Mouse (Mus musculus): ENCODE measurements around the gene Gm13278.
"Not testable (repeated sequence)": the region's sequence is repeated elsewhere in the genome, so short reads cannot be mapped to it uniquely, and the experiment has no call there.

The Gm13278 gene

DNA sequence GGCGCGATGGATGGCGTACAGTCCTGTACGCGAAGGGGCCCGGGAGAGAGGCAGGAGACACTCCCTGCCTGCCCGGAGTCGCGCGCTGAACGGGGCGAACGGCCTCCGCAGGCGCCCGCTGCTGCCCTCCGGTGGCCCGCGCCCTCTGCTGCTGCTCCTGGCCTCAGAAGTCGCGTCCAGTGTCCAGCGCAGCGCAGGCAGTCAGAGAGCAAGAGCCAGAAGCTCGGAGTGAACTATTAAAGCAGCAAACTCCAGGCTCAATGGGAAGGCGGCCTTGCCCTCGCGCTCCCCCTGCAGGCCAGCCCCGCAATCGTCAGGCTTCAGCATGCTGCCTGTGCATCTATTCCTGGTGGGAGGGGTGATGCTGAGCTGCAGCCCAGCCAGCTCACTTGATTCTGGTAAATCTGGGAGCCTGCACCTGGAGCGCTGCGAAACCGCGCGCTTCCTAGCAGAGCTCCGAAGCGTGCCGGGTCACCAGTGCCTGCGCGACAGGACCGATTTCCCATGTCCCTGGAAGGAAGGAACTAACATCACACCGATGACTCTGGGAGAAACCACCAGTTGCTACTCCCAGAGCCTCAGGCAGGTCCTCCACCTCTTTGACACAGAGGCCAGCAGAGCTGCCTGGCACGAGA, 27.8 kb upstream of the Gm13278 start:
- H3K9me3 ChIP-seq (ENCODE audit: low read length); H3K27me3 ChIP-seq (ENCODE audit: insufficient read depth, low read length); H3K36me3 ChIP-seq (ENCODE audit: insufficient read depth, low read length); H3K4me3 ChIP-seq (replicated peaks; ENCODE audit: low read length); H3K4me1 ChIP-seq (replicated peaks; ENCODE audit: low read depth, low read length): not testable (repeated sequence)

DNA sequence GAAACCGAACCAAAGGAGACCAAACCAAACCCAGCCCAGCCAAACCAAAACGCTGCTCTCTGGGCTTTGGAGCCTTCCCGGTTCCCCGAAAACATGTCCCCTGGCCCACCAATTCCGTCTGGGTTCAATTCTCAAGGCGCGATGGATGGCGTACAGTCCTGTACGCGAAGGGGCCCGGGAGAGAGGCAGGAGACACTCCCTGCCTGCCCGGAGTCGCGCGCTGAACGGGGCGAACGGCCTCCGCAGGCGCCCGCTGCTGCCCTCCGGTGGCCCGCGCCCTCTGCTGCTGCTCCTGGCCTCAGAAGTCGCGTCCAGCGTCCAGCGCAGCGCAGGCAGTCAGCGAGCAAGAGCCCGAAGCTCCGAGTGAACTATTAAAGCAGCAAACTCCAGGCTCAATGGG, 17.8 kb upstream of the Gm13278 start, which contains the start of gene Gm13290:
Gene Gm13290, plus strand, starts transcription at position 301 of the 400 bp plus-strand sequence.
- H3K9me3 ChIP-seq (ENCODE audit: low read length); H3K36me3 ChIP-seq (ENCODE audit: insufficient read depth, low read length); H3K27me3 ChIP-seq (ENCODE audit: insufficient read depth, low read length); H3K4me1 ChIP-seq (replicated peaks; ENCODE audit: low read depth, low read length); H3K4me3 ChIP-seq (replicated peaks; ENCODE audit: low read length): not testable (repeated sequence)

DNA sequence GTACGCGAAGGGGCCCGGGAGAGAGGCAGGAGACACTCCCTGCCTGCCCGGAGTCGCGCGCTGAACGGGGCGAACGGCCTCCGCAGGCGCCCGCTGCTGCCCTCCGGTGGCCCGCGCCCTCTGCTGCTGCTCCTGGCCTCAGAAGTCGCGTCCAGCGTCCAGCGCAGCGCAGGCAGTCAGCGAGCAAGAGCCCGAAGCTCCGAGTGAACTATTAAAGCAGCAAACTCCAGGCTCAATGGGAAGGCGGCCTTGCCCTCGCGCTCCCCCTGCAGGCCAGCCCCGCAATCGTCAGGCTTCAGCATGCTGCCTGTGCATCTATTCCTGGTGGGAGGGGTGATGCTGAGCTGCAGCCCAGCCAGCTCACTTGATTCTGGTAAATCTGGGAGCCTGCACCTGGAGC, 14.7 kb upstream of the Gm13278 start, which contains the start of gene Gm13289:
Gene Gm13289, plus strand, starts transcription at position 301 of the 400 bp plus-strand sequence.
- not testable (repeated sequence) for H3K4me3 ChIP-seq (replicated peaks; ENCODE audit: low read length); H3K4me1 ChIP-seq (replicated peaks; ENCODE audit: low read depth, low read length)

DNA sequence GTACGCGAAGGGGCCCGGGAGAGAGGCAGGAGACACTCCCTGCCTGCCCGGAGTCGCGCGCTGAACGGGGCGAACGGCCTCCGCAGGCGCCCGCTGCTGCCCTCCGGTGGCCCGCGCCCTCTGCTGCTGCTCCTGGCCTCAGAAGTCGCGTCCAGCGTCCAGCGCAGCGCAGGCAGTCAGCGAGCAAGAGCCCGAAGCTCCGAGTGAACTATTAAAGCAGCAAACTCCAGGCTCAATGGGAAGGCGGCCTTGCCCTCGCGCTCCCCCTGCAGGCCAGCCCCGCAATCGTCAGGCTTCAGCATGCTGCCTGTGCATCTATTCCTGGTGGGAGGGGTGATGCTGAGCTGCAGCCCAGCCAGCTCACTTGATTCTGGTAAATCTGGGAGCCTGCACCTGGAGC, 11.8 kb upstream of the Gm13278 start, which contains the start of gene Gm13272:
Gene Gm13272, plus strand, starts transcription at position 301 of the 400 bp plus-strand sequence.
- H3K4me3 ChIP-seq (replicated peaks; ENCODE audit: low read length); H3K4me1 ChIP-seq (replicated peaks; ENCODE audit: low read depth, low read length); H3K27me3 ChIP-seq (ENCODE audit: insufficient read depth, low read length); H3K9me3 ChIP-seq (ENCODE audit: low read length); H3K36me3 ChIP-seq (ENCODE audit: insufficient read depth, low read length): not testable (repeated sequence)

More for the DNA sequence above, 14.7 kb upstream of the Gm13278 start, which contains the start of gene Gm13289:
- not testable (repeated sequence) for H3K27me3 ChIP-seq (ENCODE audit: insufficient read depth, low read length); H3K36me3 ChIP-seq (ENCODE audit: insufficient read depth, low read length); H3K9me3 ChIP-seq (ENCODE audit: low read length)

DNA sequence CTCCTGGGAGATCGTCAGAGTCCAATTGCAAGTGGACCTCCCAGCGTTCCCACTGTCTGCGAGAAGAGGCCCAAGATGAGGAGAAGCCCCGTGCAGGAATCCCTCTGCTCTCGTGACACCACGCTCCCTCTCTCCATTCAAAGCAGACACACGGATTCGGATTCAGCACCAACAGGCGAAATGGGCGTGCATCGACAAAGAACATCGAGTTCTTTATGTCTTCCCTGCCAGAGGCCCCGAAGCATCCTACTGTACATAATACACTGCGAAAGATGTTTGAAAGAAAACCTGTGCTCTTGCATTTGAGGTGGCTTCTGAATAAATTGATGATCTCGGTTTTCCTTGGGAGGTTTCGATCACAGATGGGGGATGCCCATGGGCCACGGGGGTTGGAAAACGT, 11.0 kb upstream of the Gm13278 start:
- not testable (repeated sequence) for H3K9me3 ChIP-seq (ENCODE audit: low read length); H3K4me1 ChIP-seq (replicated peaks; ENCODE audit: low read depth, low read length); H3K27me3 ChIP-seq (ENCODE audit: insufficient read depth, low read length); H3K36me3 ChIP-seq (ENCODE audit: insufficient read depth, low read length); H3K4me3 ChIP-seq (replicated peaks; ENCODE audit: low read length)

DNA sequence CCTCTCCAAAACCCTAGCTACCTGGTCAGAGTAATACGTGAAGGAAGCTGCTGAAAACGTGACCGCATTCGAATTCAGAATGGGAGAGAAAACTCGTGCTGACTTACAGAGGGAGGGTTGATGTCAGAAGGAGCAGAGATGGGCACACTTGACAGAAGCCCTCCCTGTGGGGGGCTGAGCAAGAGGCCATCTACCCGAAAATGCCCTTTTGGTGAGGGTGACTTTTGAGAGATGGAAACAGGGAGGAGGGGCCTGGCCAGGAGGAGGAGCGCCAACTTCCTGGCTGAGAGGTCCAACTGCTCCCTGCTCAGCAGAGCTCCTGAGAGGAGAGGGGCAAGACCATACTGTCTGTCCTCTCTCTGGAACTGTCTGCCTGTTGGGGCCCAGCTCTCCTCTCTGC, 9.5 kb upstream of the Gm13278 start, which contains the start of gene Ifnz:
Gene Ifnz, plus strand, starts transcription at position 301 of the 400 bp plus-strand sequence.
- H3K4me3 ChIP-seq (replicated peaks; ENCODE audit: low read length); H3K9me3 ChIP-seq (ENCODE audit: low read length); H3K4me1 ChIP-seq (replicated peaks; ENCODE audit: low read depth, low read length); H3K36me3 ChIP-seq (ENCODE audit: insufficient read depth, low read length); H3K27me3 ChIP-seq (ENCODE audit: insufficient read depth, low read length): not testable (repeated sequence)

DNA sequence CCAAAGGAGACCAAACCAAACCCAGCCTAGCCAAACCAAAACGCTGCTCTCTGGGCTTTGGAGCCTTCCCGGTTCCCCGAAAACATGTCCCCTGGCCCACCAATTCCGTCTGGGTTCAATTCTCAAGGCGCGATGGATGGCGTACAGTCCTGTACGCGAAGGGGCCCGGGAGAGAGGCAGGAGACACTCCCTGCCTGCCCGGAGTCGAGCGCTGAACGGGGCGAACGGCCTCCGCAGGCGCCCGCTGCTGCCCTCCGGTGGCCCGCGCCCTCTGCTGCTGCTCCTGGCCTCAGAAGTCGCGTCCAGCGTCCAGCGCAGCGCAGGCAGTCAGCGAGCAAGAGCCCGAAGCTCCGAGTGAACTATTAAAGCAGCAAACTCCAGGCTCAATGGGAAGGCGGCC, 9.0 kb upstream of the Gm13278 start:
- H3K27me3 ChIP-seq (ENCODE audit: insufficient read depth, low read length); H3K4me3 ChIP-seq (replicated peaks; ENCODE audit: low read length); H3K36me3 ChIP-seq (ENCODE audit: insufficient read depth, low read length); H3K4me1 ChIP-seq (replicated peaks; ENCODE audit: low read depth, low read length); H3K9me3 ChIP-seq (ENCODE audit: low read length): not testable (repeated sequence)

DNA sequence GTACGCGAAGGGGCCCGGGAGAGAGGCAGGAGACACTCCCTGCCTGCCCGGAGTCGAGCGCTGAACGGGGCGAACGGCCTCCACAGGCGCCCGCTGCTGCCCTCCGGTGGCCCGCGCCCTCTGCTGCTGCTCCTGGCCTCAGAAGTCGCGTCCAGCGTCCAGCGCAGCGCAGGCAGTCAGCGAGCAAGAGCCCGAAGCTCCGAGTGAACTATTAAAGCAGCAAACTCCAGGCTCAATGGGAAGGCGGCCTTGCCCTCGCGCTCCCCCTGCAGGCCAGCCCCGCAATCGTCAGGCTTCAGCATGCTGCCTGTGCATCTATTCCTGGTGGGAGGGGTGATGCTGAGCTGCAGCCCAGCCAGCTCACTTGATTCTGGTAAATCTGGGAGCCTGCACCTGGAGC, 5.9 kb upstream of the Gm13278 start, which contains the start of gene Gm13276:
Gene Gm13276, plus strand, starts transcription at position 301 of the 400 bp plus-strand sequence.
- H3K4me1 ChIP-seq (replicated peaks; ENCODE audit: low read depth, low read length); H3K9me3 ChIP-seq (ENCODE audit: low read length); H3K36me3 ChIP-seq (ENCODE audit: insufficient read depth, low read length); H3K27me3 ChIP-seq (ENCODE audit: insufficient read depth, low read length); H3K4me3 ChIP-seq (replicated peaks; ENCODE audit: low read length): not testable (repeated sequence)

DNA sequence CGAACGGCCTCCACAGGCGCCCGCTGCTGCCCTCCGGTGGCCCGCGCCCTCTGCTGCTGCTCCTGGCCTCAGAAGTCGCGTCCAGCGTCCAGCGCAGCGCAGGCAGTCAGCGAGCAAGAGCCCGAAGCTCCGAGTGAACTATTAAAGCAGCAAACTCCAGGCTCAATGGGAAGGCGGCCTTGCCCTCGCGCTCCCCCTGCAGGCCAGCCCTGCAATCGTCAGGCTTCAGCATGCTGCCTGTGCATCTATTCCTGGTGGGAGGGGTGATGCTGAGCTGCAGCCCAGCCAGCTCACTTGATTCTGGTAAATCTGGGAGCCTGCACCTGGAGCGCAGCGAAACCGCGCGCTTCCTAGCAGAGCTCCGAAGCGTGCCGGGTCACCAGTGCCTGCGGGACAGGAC, 2.9 kb upstream of the Gm13278 start, which contains the start of gene Gm13277:
Gene Gm13277, plus strand, starts transcription at position 231 of the 400 bp plus-strand sequence.
- not testable (repeated sequence) for H3K27me3 ChIP-seq (ENCODE audit: insufficient read depth, low read length); H3K9me3 ChIP-seq (ENCODE audit: low read length); H3K36me3 ChIP-seq (ENCODE audit: insufficient read depth, low read length); H3K4me1 ChIP-seq (replicated peaks; ENCODE audit: low read depth, low read length); H3K4me3 ChIP-seq (replicated peaks; ENCODE audit: low read length)

DNA sequence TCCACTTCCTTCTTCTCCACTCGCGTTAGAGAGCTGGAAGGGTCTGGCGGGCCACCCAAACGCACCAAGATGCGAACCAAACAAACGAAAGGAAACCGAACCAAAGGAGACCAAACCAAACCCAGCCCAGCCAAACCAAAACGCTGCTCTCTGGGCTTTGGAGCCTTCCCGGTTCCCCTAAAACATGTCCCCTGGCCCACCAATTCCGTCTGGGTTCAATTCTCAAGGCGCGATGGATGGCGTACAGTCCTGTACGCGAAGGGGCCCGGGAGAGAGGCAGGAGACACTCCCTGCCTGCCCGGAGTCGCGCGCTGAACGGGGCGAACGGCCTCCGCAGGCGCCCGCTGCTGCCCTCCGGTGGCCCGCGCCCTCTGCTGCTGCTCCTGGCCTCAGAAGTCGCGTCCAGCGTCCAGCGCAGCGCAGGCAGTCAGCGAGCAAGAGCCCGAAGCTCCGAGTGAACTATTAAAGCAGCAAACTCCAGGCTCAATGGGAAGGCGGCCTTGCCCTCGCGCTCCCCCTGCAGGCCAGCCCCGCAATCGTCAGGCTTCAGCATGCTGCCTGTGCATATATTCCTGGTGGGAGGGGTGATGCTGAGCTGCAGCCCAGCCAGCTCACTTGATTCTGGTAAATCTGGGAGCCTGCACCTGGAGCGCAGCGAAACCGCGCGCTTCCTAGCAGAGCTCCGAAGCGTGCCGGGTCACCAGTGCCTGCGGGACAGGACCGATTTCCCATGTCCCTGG, 2.8 kb downstream of the Gm13278 start, which contains the start of gene Gm13275:
Gene Gm13275, plus strand, starts transcription at position 552 of the 740 bp plus-strand sequence.
- not testable (repeated sequence) for H3K27me3 ChIP-seq (ENCODE audit: insufficient read depth, low read length); H3K36me3 ChIP-seq (ENCODE audit: insufficient read depth, low read length); H3K4me1 ChIP-seq (replicated peaks; ENCODE audit: low read depth, low read length); H3K9me3 ChIP-seq (ENCODE audit: low read length); H3K4me3 ChIP-seq (replicated peaks; ENCODE audit: low read length)

DNA sequence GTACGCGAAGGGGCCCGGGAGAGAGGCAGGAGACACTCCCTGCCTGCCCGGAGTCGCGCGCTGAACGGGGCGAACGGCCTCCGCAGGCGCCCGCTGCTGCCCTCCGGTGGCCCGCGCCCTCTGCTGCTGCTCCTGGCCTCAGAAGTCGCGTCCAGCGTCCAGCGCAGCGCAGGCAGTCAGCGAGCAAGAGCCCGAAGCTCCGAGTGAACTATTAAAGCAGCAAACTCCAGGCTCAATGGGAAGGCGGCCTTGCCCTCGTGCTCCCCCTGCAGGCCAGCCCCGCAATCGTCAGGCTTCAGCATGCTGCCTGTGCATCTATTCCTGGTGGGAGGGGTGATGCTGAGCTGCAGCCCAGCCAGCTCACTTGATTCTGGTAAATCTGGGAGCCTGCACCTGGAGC, 5.7 kb downstream of the Gm13278 start, which contains the start of gene Gm13279:
Gene Gm13279, plus strand, starts transcription at position 301 of the 400 bp plus-strand sequence.
- not testable (repeated sequence) for H3K4me1 ChIP-seq (replicated peaks; ENCODE audit: low read depth, low read length); H3K9me3 ChIP-seq (ENCODE audit: low read length); H3K36me3 ChIP-seq (ENCODE audit: insufficient read depth, low read length); H3K4me3 ChIP-seq (replicated peaks; ENCODE audit: low read length); H3K27me3 ChIP-seq (ENCODE audit: insufficient read depth, low read length)

DNA sequence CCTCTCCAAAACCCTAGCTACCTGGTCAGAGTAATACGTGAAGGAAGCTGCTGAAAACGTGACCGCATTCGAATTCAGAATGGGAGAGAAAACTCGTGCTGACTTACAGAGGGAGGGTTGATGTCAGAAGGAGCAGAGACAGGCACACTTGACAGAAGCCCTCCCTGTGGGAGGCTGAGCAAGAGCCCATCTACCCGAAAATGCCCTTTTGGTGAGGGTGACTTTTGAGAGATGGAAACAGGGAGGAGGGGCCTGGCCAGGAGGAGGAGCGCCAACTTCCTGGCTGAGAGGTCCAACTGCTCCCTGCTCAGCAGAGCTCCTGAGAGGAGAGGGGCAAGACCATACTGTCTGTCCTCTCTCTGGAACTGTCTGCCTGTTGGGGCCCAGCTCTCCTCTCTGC, 8.0 kb downstream of the Gm13278 start, which contains the start of gene Gm13285:
Gene Gm13285, plus strand, starts transcription at position 301 of the 400 bp plus-strand sequence.
- not testable (repeated sequence) for H3K4me3 ChIP-seq (replicated peaks; ENCODE audit: low read length); H3K36me3 ChIP-seq (ENCODE audit: insufficient read depth, low read length); H3K9me3 ChIP-seq (ENCODE audit: low read length); H3K27me3 ChIP-seq (ENCODE audit: insufficient read depth, low read length); H3K4me1 ChIP-seq (replicated peaks; ENCODE audit: low read depth, low read length)

DNA sequence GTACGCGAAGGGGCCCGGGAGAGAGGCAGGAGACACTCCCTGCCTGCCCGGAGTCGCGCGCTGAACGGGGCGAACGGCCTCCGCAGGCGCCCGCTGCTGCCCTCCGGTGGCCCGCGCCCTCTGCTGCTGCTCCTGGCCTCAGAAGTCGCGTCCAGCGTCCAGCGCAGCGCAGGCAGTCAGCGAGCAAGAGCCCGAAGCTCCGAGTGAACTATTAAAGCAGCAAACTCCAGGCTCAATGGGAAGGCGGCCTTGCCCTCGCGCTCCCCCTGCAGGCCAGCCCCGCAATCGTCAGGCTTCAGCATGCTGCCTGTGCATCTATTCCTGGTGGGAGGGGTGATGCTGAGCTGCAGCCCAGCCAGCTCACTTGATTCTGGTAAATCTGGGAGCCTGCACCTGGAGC, 11.6 kb downstream of the Gm13278 start, which contains the start of gene Gm13287:
Gene Gm13287, plus strand, starts transcription at position 301 of the 400 bp plus-strand sequence.
- H3K9me3 ChIP-seq (ENCODE audit: low read length); H3K4me1 ChIP-seq (replicated peaks; ENCODE audit: low read depth, low read length); H3K4me3 ChIP-seq (replicated peaks; ENCODE audit: low read length); H3K36me3 ChIP-seq (ENCODE audit: insufficient read depth, low read length): not testable (repeated sequence)
- H3K27me3 ChIP-seq (ENCODE audit: insufficient read depth, low read length) = peaks cover 16% of the 10 kb centered on the region

DNA sequence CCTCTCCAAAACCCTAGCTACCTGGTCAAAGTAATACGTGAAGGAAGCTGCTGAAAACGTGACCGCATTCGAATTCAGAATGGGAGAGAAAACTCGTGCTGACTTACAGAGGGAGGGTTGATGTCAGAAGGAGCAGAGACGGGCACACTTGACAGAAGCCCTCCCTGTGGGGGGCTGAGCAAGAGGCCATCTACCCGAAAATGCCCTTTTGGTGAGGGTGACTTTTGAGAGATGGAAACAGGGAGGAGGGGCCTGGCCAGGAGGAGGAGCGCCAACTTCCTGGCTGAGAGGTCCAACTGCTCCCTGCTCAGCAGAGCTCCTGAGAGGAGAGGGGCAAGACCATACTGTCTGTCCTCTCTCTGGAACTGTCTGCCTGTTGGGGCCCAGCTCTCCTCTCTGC, 13.9 kb downstream of the Gm13278 start, which contains the start of gene Gm13288:
Gene Gm13288, plus strand, starts transcription at position 301 of the 400 bp plus-strand sequence.
- H3K36me3 ChIP-seq (ENCODE audit: insufficient read depth, low read length); H3K4me1 ChIP-seq (replicated peaks; ENCODE audit: low read depth, low read length); H3K9me3 ChIP-seq (ENCODE audit: low read length); H3K4me3 ChIP-seq (replicated peaks; ENCODE audit: low read length): not testable (repeated sequence)
- peaks cover 19% of the 10 kb centered on the region for H3K27me3 ChIP-seq (ENCODE audit: insufficient read depth, low read length)

All from E14TG2a.4 (cell line).